Mouse (Mus musculus): ENCODE measurements around the gene Gm49384.
"Not testable (repeated sequence)": the region's sequence is repeated elsewhere in the genome, so short reads cannot be mapped to it uniquely, and the experiment has no call there.

The Gm49384 gene

GRCm38 (mm10) chr12:69166861-69167581, 37.0 kb downstream of the Gm49384 start:
- not testable (repeated sequence) for DNase-seq

GRCm38 (mm10) chr12:69164904-69165303, 39.2 kb downstream of the Gm49384 start:
- no peak for DNase-seq

GRCm38 (mm10) chr12:69163586-69163985, 40.5 kb downstream of the Gm49384 start:
- DNase-seq = not testable (repeated sequence)

- not testable (repeated sequence) for DNase-seq
Observed at GRCm38 (mm10) chr12:69160677-69161076, 43.4 kb downstream of the Gm49384 start.

- peak; percentile 16 to 76 for DNase-seq
Observed at GRCm38 (mm10) chr12:69159578-69159940, 44.5 kb downstream of the Gm49384 start.

GRCm38 (mm10) chr12:69158765-69159577, 45.1 kb downstream of the Gm49384 start, which contains the start of gene Rps29:
Rps29 (minus strand) TSS chr12:69159186.
- peak; percentile 96 to 98 for DNase-seq

- DNase-seq = no peak
Observed at GRCm38 (mm10) chr12:69158366-69158764, 45.7 kb downstream of the Gm49384 start.

- no peak for DNase-seq
Observed at GRCm38 (mm10) chr12:69157107-69157506, 47.0 kb downstream of the Gm49384 start.

- peak in 1 of 2 experiments; percentile 14 for DNase-seq
Observed at GRCm38 (mm10) chr12:69156436-69156835, 47.6 kb downstream of the Gm49384 start.

GRCm38 (mm10) chr12:69155923-69156322, 48.1 kb downstream of the Gm49384 start:
- no peak for DNase-seq

GRCm38 (mm10) chr12:69150049-69150448, 54.0 kb downstream of the Gm49384 start:
- DNase-seq = no peak

GRCm38 (mm10) chr12:69147166-69147735, 56.8 kb downstream of the Gm49384 start:
- no peak for DNase-seq

GRCm38 (mm10) chr12:69143460-69143859, 60.6 kb downstream of the Gm49384 start:
- no peak for DNase-seq

- DNase-seq = no peak
Observed at GRCm38 (mm10) chr12:69139841-69140240, 64.2 kb downstream of the Gm49384 start.

All from cerebellum, postnatal 10 days (tissue).